Mouse (Mus musculus): ENCODE results near the gene Tmco5. TPM values are rescaled to one million over a fixed set of nuclear protein-coding genes. Genes with fewer than 3 reads are reported as not detected.

Gene Tmco5
- polyA plus RNA-seq, 1 experiment from 2014 or later = not detected

GRCm38 (mm10) chr2:116876955-116877615, 1.4 kb upstream of the Tmco5 start:
- WGBS = 30% methylated on average over 9 of the region's 9 CpGs
- H3K27me3 ChIP-seq (replicated peaks; ENCODE audit: control insufficient read depth, insufficient read depth, low read length) = no peaks in the 10 kb centered on the region
- peak; percentile 43 for DNase-seq (ENCODE audit: low spot score)
- no peaks in the 10 kb centered on the region for H3K36me3 ChIP-seq (ENCODE audit: control insufficient read depth, insufficient read depth, low read length)
- ATAC-seq = peak; percentile 65
- H3K4me3 ChIP-seq (ENCODE audit: low read depth, low read length) = no peak overlapping the region
- no peaks in the 10 kb centered on the region for H3K9me3 ChIP-seq (replicated peaks; ENCODE audit: control insufficient read depth, low read length)
- H3K4me1 ChIP-seq (ENCODE audit: control insufficient read depth, insufficient read depth, low read length) = no peaks in the 10 kb centered on the region; the same call in 1 of the 2 replicates
- no peak overlapping the region; the same call in 1 of the 2 replicates for H3K27ac ChIP-seq (ENCODE audit: low read depth, low read length)
- H3K9ac ChIP-seq (ENCODE audit: low read length) = no peak overlapping the region
- no peak overlapping the region for H3K4me2 ChIP-seq (ENCODE audit: low read length)

- Histone ChIP-seq H3K4me1 (ENCODE audit: control insufficient read depth, insufficient read depth, low read length) (no peaks in the 10 kb centered on the region; the same call in 1 of the 2 replicates), H3K9ac (ENCODE audit: low read length) (no peak overlapping the region), H3K27me3 (replicated peaks; ENCODE audit: control insufficient read depth, insufficient read depth, low read length) (no peaks in the 10 kb centered on the region), H3K4me3 (ENCODE audit: low read depth, low read length) (no peak overlapping the region), H3K36me3 (ENCODE audit: control insufficient read depth, insufficient read depth, low read length) (no peaks in the 10 kb centered on the region), H3K9me3 (replicated peaks; ENCODE audit: control insufficient read depth, low read length) (no peaks in the 10 kb centered on the region), H3K4me2 (ENCODE audit: low read length) (no peak overlapping the region), H3K27ac (ENCODE audit: low read depth, low read length) (no peak overlapping the region)
- ATAC-seq (no peak), DNase-seq (ENCODE audit: low spot score) (no peak)
- WGBS = 87% methylated on average over 3 of the region's 3 CpGs
Measured at GRCm38 (mm10) chr2:116879730-116880129, 1.2 kb downstream of the Tmco5 start.

GRCm38 (mm10) chr2:116893316-116893987, 15.0 kb downstream of the Tmco5 start:
- 32% methylated on average over 14 of the region's 14 CpGs for WGBS
- no peaks in the 10 kb centered on the region for H3K9me3 ChIP-seq (replicated peaks; ENCODE audit: control insufficient read depth, low read length)
- no peaks in the 10 kb centered on the region for H3K4me1 ChIP-seq (ENCODE audit: control insufficient read depth, insufficient read depth, low read length)
- no peaks in the 10 kb centered on the region for H3K27me3 ChIP-seq (replicated peaks; ENCODE audit: control insufficient read depth, insufficient read depth, low read length)
- H3K36me3 ChIP-seq (ENCODE audit: control insufficient read depth, insufficient read depth, low read length) = no peaks in the 10 kb centered on the region
- H3K4me3 ChIP-seq (ENCODE audit: low read depth, low read length) = no peak overlapping the region
- H3K4me2 ChIP-seq (ENCODE audit: low read length) = peak overlapping the region; percentile 49
- peak; percentile 47; the same call in 1 of the 2 replicates for ATAC-seq
- DNase-seq (ENCODE audit: low spot score) = no peak
- no peak overlapping the region for H3K9ac ChIP-seq (ENCODE audit: low read length)
- no peak overlapping the region for H3K27ac ChIP-seq (ENCODE audit: low read depth, low read length)

GRCm38 (mm10) chr2:116893988-116894363, 15.5 kb downstream of the Tmco5 start:
- Histone ChIP-seq H3K9me3 (replicated peaks; ENCODE audit: control insufficient read depth, low read length) (no peaks in the 10 kb centered on the region), H3K27me3 (replicated peaks; ENCODE audit: control insufficient read depth, insufficient read depth, low read length) (no peaks in the 10 kb centered on the region), H3K4me1 (ENCODE audit: control insufficient read depth, insufficient read depth, low read length) (no peaks in the 10 kb centered on the region), H3K9ac (ENCODE audit: low read length) (peak overlapping the region; percentile 47), H3K4me2 (ENCODE audit: low read length) (peak overlapping the region; percentile 49), H3K27ac (ENCODE audit: low read depth, low read length) (no peak overlapping the region), H3K36me3 (ENCODE audit: control insufficient read depth, insufficient read depth, low read length) (no peaks in the 10 kb centered on the region), H3K4me3 (ENCODE audit: low read depth, low read length) (peak overlapping the region; percentile 13)
- ATAC-seq (peak; percentile 87), DNase-seq (ENCODE audit: low spot score) (peak; percentile 87)
- 0% methylated on average over 9 of the region's 9 CpGs for WGBS

- no peaks in the 10 kb centered on the region for H3K27me3 ChIP-seq (replicated peaks; ENCODE audit: control insufficient read depth, insufficient read depth, low read length)
- H3K36me3 ChIP-seq (ENCODE audit: control insufficient read depth, insufficient read depth, low read length) = no peaks in the 10 kb centered on the region
- H3K4me2 ChIP-seq (ENCODE audit: low read length) = peak overlapping the region; percentile 58
- no peak overlapping the region for H3K27ac ChIP-seq (ENCODE audit: low read depth, low read length)
- H3K9ac ChIP-seq (ENCODE audit: low read length) = peak overlapping the region; percentile 46; the same call in 1 of the 2 replicates
- no peaks in the 10 kb centered on the region for H3K9me3 ChIP-seq (replicated peaks; ENCODE audit: control insufficient read depth, low read length)
- H3K4me3 ChIP-seq (ENCODE audit: low read depth, low read length) = peak overlapping the region; percentile 30
- peak; percentile 80 for ATAC-seq
- H3K4me1 ChIP-seq (ENCODE audit: control insufficient read depth, insufficient read depth, low read length) = no peaks in the 10 kb centered on the region
- DNase-seq (ENCODE audit: low spot score) = peak; percentile 85
- 17% methylated on average over 19 of the region's 19 CpGs for WGBS
Measured at GRCm38 (mm10) chr2:116899615-116900272, 21.3 kb downstream of the Tmco5 start.

GRCm38 (mm10) chr2:116900273-116900843, 21.9 kb downstream of the Tmco5 start:
- Histone ChIP-seq H3K4me2 (ENCODE audit: low read length) (peak overlapping the region; percentile 58), H3K9ac (ENCODE audit: low read length) (peak overlapping the region; percentile 46; the same call in 1 of the 2 replicates), H3K4me3 (ENCODE audit: low read depth, low read length) (peak overlapping the region; percentile 30), H3K27ac (ENCODE audit: low read depth, low read length) (no peak overlapping the region), H3K4me1 (ENCODE audit: control insufficient read depth, insufficient read depth, low read length) (no peaks in the 10 kb centered on the region), H3K9me3 (replicated peaks; ENCODE audit: control insufficient read depth, low read length) (no peaks in the 10 kb centered on the region), H3K36me3 (ENCODE audit: control insufficient read depth, insufficient read depth, low read length) (no peaks in the 10 kb centered on the region), H3K27me3 (replicated peaks; ENCODE audit: control insufficient read depth, insufficient read depth, low read length) (no peaks in the 10 kb centered on the region)
- ATAC-seq = peak; percentile 45
- WGBS = 34% methylated on average over 10 of the region's 10 CpGs
- DNase-seq (ENCODE audit: low spot score) = peak; percentile 36

GRCm38 (mm10) chr2:116908268-116908667, 29.8 kb downstream of the Tmco5 start:
- ATAC-seq (peak; percentile 62; the same call in 1 of the 2 replicates), DNase-seq (ENCODE audit: low spot score) (peak; percentile 41)
- Histone ChIP-seq H3K9me3 (replicated peaks; ENCODE audit: control insufficient read depth, low read length) (no peaks in the 10 kb centered on the region), H3K4me2 (ENCODE audit: low read length) (no peak overlapping the region), H3K27ac (ENCODE audit: low read depth, low read length) (no peak overlapping the region), H3K9ac (ENCODE audit: low read length) (no peak overlapping the region), H3K4me3 (ENCODE audit: low read depth, low read length) (no peak overlapping the region), H3K4me1 (ENCODE audit: control insufficient read depth, insufficient read depth, low read length) (no peaks in the 10 kb centered on the region), H3K27me3 (replicated peaks; ENCODE audit: control insufficient read depth, insufficient read depth, low read length) (no peaks in the 10 kb centered on the region), H3K36me3 (ENCODE audit: control insufficient read depth, insufficient read depth, low read length) (no peaks in the 10 kb centered on the region)
- WGBS = 67% methylated on average over 8 of the region's 8 CpGs

GRCm38 (mm10) chr2:116912334-116913070, 34.0 kb downstream of the Tmco5 start:
- Histone ChIP-seq H3K36me3 (ENCODE audit: control insufficient read depth, insufficient read depth, low read length) (no peaks in the 10 kb centered on the region), H3K27ac (ENCODE audit: low read depth, low read length) (no peak overlapping the region), H3K4me2 (ENCODE audit: low read length) (no peak overlapping the region), H3K4me1 (ENCODE audit: control insufficient read depth, insufficient read depth, low read length) (no peaks in the 10 kb centered on the region), H3K27me3 (replicated peaks; ENCODE audit: control insufficient read depth, insufficient read depth, low read length) (no peaks in the 10 kb centered on the region), H3K9ac (ENCODE audit: low read length) (no peak overlapping the region), H3K9me3 (replicated peaks; ENCODE audit: control insufficient read depth, low read length) (no peaks in the 10 kb centered on the region), H3K4me3 (ENCODE audit: low read depth, low read length) (no peak overlapping the region)
- ATAC-seq (no peak), DNase-seq (ENCODE audit: low spot score) (no peak)
- WGBS = 82% methylated on average over 7 of the region's 7 CpGs

All from forebrain, embryonic 14.5 days (tissue).